Mouse (Mus musculus) layer of hippocampus, adult 2 months (tissue): ENCODE results near the gene Lman2l. TPM values are rescaled to one million over a fixed set of nuclear protein-coding genes. Genes with fewer than 3 reads are reported as not detected.
A peak's percentile ranks its signal among the peaks of the same experiment; 100 is the strongest.

Source experiments
- DNase-seq, 2 experiments: peaks; one replicate each; pipeline ENCODE4 v3.0.0; 2022; ENCODE audit warnings: low spot score in 2 of 2
- H3K27ac ChIP-seq: fragments of 200-600 bp; 2 replicates; pipeline ENCODE4 v1.8.1; 2022
- H3K4me3 ChIP-seq: fragments of 200-600 bp; 2 replicates; pipeline ENCODE4 v1.8.1; 2022; ENCODE audit warnings: mild to moderate bottlenecking
- CTCF ChIP-seq: fragments of 200-600 bp; conservative IDR thresholded peaks from 2 replicates; pipeline ENCODE4 v1.8.1; 2022; ENCODE audit warnings: antibody characterized with exemption, mild to moderate bottlenecking, moderate library complexity
- long read RNA-seq, 2 experiments: library from polyadenylated mRNA; stranded (forward); transcript quantifications; one replicate each; pipeline ENCODE4 v2.0.0; 2021; ENCODE audit warnings: borderline mapping rate in 2 of 2
- total RNA-seq, 2 experiments: library from RNA; stranded (reverse); gene quantifications; 2 replicates each; pipeline ENCODE4 v1.2.3; 2021

Gene Lman2l
- total RNA-seq, result 10 to 100 TPM; 73.2 to 77.2 TPM
- long read RNA-seq, experiment 1, transcript Lman2l-204 (8 exons, 3,378 nt), result minor isoform, 5 of 69 reads
- long read RNA-seq, experiment 1, transcript Lman2l-202 (9 exons, 2,290 nt), result major isoform, 50 of 69 reads
- long read RNA-seq, experiment 1, partial matches to known transcripts, result 2 of 69 reads
- long read RNA-seq, experiment 1, other reads (novel, unspliced or antisense), result 12 of 69 reads
- long read RNA-seq, experiment 2, transcript Lman2l-202 (9 exons, 2,290 nt), result major isoform, 71 of 116 reads
- long read RNA-seq, experiment 2, transcript Lman2l-204 (8 exons, 3,378 nt), result minor isoform, 8 of 116 reads
- long read RNA-seq, experiment 2, partial matches to known transcripts, result 3 of 116 reads
- long read RNA-seq, experiment 2, other reads (novel, unspliced or antisense), result 33 of 116 reads

DNA sequence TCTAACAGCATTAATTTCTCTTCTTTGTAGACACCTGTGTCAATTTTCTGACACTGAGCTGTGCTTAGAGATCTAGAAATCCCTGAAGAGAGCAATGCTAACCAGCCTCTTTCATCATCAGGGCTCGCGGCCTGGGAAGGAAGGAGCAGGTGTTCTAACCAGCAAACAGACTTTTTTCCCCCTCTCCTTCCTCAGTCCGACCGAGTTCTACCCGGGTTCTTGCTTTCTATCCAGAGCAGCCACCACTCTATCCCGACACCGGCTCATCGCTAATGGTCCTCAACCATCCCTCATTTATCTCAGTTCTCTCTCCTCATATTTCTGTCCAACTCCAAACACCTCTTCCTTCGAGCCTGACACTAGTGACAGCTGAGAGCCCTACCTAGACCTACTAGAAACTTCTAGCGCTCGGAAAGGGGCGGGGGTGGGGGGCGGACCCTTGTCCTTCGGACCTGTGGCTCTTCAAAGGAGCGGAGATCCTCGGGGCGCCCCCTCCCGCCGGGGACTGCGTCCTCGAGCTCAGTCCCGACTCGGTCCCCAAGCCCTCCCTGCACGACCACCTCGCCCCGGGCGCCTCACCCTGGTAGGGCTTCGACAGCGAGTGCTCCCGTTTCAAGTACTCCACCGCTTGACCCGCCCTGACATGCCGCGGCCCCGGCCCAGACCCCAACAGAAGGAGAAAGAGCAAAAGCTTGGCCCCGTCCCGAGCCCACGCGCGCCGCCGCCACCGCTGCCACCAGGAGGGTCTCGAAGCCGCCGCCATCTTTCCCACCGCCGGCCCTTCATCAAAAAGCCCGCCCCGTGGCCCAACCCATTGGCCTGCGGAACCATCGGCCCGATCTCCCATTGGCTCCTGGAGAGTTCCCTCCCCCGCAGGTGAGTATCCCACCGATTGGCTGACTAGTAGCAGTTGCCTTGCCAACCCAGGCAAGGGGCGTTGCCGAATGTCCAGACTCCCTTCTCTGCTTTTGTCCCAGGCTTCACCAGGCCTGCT lies at the start of gene Lman2l:
Gene Lman2l (minus strand): TSS at position 801 of the 994 bp plus-strand sequence.
- peak; percentile 97 for DNase-seq
- peak within 1 kb of the TSS; percentile 88 for H3K27ac ChIP-seq
- TF ChIP-seq CTCF, result peak; percentile 46
- peak within 1 kb of the TSS; percentile 95 for H3K4me3 ChIP-seq

DNA sequence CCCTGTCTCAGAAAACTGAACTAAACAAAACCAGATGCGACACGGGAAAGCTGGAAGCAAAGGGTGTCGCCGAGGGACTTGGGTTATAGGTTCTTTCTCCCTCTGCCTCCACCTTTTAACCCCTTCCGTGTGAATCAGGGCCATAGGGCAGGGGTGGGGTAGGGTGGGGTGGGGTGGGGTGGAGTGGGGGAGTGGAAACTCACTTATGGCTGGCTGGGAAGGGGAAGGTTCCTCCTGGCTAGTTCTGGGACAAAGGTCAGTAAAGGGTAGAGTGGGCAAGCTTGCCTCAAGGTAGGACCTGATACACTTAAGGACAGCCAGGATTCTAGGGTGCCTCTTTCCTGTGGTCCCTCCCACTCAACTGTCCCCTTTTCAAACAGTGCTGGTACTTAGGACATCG lies 48.2 kb upstream of the Lman2l start:
- no peak for TF ChIP-seq CTCF
- no peak for DNase-seq
- Histone ChIP-seq H3K4me3 (no peak overlapping the region), H3K27ac (no peak overlapping the region)

DNA sequence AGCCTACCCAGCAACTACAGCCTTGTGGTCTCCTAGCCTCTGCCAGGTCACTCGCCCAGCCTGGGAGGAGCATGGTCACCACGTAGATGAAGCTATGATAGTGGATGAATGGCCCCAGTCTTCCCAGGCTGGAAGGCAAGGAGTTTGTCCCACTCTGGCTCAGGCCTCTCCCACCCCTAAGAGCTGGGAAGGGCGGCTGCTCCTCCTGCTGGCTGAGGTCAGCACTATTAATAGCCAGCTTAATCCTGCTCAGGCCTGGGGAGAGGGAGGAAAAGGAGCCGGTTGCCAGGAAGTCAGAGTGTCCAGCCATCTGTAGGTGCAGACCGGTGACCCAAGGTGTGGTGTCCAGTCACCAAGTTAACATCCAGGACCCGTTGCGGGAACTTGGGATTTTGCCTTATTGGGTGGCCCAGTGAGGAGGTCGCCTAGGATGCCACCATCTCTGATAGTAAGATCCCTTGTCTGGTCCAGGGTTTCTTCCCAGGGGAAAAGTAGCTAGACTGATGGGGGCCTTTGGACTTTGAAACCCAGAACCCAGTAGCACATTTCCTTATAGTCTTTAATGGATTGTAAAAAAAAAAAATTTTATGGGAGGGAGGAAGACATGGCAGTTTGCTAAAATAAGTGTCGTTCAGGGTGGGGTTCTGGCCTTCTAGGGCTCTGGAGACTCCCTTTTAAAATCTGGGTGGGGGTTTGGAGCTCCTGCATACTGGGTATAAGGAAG lies 47.5 kb upstream of the Lman2l start:
- Histone ChIP-seq H3K27ac (no peak overlapping the region), H3K4me3 (no peak overlapping the region)
- peak; percentile 68 for TF ChIP-seq CTCF
- DNase-seq, result no peak

DNA sequence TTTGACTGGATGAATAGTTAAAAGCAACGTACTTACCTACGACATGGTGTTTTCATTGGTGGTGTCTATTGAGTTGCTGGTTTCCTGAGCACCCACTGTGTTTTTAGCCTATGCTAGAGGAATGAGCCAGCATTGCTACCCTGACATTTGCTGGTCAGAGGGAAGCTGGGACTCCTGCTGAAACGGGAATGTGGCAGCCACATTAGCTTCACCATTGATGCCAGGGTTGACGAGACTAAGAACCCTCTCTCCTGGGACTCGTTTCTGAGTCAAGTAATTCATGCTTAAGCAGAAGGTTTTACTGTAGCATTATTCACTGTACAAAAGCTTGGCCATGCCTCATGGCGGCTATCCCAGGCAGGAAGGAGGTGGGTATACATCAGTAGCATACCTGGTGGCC lies 44.6 kb upstream of the Lman2l start:
- H3K4me3 ChIP-seq, result no peak overlapping the region
- TF ChIP-seq CTCF, result no peak
- no peak overlapping the region for H3K27ac ChIP-seq
- DNase-seq, result no peak

DNA sequence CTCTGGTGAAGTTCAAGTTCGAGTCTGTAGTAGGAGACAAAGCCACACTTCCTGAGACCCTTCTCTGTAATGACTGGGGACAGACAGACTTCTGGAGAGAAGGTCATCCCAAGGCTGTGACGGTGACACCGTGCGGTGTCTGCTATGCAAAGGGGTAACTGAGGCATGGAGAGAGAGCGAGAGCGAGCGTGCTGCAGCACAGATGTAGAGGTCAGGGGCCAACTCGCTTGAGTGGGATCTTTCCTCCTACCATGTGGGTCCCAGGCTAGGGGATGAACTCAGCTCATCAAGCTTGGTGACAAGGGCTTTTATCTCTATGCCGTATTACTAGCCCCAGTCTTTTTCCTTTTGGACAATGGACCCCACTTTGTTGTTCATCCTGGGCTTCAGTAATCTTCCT lies 42.0 kb upstream of the Lman2l start:
- TF ChIP-seq CTCF, result no peak
- Histone ChIP-seq H3K4me3 (no peak overlapping the region), H3K27ac (no peak overlapping the region)
- no peak for DNase-seq

DNA sequence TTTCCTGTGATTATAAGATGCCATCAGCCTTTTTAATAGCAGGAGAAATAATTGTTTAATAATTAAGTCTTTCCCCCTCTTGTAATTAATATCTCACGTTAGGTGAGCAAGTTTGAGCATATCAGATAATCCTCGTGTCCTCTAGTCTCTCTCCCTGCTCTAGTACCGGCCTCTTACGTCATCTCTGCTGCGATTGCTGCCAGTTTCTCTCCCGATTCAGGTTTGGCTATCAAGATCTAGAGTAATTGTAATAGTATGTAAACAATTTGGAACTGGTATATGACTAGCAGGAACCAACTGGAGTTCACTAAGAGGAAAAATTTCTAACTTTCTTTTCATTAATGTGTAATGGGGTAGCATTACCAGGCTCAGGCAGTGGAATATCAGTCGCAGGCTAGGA lies 40.0 kb upstream of the Lman2l start:
- DNase-seq, result no peak
- no peak overlapping the region for H3K27ac ChIP-seq
- no peak for TF ChIP-seq CTCF
- H3K4me3 ChIP-seq, result no peak overlapping the region

DNA sequence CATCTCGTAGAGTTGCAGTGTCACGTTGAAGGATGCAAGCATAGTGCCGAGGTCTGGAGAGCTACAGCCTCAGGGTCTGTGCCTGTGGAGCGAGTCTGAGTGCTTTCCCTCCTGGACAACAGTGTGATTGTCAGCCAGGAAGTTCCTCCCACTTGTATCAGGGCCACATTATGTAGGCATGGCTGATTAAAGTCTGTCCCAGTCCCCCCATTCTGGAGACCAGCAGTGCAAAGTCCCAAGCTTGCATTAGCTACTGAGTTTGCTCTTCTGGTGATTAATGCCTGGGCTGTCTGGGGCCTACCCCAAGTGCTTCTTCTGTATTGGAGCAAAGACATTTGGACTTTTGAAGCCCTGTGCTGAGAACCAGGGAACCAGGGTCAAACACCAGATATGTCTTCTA lies 38.8 kb upstream of the Lman2l start:
- no peak overlapping the region for H3K4me3 ChIP-seq
- no peak overlapping the region for H3K27ac ChIP-seq
- no peak for DNase-seq
- no peak for TF ChIP-seq CTCF

DNA sequence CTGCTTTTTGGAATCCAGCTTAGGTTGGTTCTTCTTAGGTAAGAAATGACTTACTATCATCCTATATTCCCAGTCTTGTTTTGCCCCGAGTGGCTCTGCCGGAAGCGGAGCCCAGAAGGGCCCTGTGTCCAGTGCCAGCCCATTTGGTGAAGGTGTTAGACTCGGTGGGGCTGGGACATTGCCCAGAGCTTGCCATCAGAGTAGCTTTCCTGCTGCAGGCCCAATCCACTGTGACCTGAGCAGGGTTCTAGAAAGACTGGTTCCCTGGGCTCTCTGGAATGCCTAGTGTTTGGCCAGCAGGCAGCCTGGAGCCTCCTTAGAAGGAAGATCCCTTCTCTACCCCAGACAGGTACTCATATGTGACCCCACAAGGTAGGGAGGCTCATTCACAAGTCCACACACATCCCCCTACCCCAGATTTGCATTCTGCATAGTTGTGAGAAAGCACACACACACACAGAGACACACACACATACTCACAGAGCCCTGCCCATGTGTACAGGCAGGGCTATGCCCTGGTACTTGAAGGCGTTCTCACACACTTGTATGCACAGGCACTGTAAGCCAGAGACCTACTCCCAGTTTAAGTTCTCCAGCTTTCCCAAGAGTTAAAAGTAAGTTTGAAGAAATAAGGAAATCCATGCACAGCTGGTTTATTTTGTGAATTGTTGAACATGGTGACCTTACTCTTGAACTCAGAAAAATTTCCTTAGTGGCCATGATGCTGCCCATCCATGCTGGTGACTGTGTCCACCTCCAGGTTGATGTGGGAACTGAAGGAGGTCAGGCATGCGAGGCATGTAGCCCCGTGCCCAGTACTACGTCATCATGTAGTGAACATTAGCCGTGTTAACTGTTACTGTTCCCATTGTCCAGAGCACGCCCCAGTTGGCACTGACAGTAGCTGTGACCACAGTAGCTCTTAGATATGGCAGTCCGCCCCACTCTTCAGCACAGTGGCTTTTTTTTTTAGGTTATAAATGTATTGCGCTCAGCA lies 35.1 kb upstream of the Lman2l start:
- Histone ChIP-seq H3K4me3 (no peak overlapping the region), H3K27ac (no peak overlapping the region)
- no peak for TF ChIP-seq CTCF
- DNase-seq, result no peak

DNA sequence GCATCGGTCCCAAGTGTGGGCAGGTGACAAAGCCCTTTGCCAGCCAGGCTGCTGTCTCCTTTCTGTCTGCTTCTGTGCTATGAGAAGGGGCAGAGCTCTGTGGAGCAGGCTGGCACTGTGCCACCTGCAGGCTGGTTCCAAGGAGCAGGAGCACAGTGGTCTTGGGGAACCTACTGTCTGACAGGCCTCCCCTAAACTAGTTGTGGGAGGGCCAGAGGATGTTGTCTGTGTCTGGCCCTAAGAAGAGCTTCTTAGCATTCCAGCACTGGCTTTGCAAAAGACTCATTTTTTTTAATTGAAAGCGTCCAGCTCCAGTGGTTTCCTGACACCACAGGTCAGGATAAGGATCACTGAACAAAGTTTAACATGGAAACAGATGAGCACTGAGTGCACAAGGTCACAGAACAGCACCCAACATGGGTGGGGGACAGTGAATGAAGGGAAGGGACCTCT lies 33.3 kb upstream of the Lman2l start:
- TF ChIP-seq CTCF, result no peak
- Histone ChIP-seq H3K27ac (no peak overlapping the region), H3K4me3 (no peak overlapping the region)
- no peak for DNase-seq

DNA sequence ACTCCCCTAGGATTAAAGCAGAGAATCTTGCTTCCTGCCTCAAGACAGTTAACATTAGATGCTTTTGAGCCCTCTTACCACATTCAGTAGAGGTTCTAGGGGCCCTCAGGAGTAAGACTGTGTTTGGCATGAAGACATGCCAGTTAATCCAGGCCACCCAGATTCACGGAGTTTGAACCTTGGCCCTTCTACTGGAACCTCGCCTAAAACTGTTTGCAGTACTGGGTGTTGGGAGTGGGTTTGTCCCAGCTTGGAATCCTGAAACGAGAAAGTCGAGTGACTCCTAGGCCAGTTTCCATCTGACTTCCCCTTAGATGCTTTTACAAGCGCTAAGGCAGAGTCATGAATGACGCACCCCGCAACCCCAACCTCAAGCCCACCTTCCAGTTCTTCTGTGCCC lies 31.4 kb upstream of the Lman2l start:
- no peak for TF ChIP-seq CTCF
- DNase-seq, result no peak
- Histone ChIP-seq H3K4me3 (no peak overlapping the region), H3K27ac (no peak overlapping the region)

DNA sequence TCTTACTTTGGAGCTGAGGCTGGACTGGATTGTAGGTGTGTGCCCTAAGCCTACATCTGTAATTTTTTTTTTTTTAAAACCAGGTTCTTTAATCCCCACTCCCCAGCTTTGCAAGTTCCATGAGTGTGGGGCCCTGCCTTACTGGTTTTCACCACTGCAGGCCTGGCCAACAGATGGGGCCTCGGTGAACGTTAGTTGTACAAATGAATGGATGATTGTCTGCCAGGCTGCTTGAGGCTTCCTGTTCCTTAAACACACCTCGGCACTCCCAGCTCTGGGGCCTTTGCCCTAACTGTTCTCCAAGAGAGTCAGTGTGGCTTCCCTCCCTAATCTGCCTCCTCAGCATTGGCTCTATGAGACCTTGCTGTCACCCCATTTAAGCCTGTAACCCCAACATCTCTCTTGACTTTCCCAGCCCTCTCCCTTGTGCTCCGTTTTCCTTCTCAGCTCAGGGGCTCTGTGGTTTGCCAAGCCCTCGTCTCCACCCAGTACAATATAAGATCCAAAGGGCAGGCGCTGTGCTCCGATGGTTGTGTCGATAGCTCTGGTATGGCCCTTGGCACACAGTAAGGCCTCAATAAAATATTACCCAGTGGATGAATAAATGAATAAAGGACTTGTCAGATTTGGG lies 30.5 kb upstream of the Lman2l start:
- no peak for TF ChIP-seq CTCF
- DNase-seq, result no peak
- Histone ChIP-seq H3K4me3 (peak overlapping the region; percentile 77), H3K27ac (no peak overlapping the region)
